Mouse (Mus musculus): ENCODE data around the gene Ern2. TPM values are rescaled to one million over a fixed set of nuclear protein-coding genes. Genes with fewer than 3 reads are reported as not detected.

Gene Ern2
- total and polyA plus RNA-seq, 3 experiments: not detected

DNA sequence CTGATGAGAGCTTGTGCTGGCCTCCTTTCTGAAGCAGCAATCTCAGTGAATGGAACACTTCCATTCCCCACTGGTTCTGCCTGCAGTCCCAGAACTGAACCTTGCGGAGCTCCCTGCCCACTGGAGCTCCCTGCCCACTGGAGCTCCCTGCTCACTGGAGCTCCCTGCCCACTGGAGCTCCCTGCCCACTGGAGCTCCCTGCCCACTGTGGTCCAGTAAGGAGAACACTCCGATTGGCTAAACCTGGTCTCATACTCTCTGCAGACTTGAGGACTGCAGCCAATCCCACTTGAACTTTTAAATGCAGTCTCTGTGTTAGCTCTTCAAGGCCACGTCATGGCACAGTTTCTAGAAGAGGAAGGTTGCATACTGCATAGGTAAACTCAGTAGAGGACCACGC lies 40.7 kb upstream of the Ern2 start:
- no peak overlapping the region for H3K9ac ChIP-seq (ENCODE audit: control insufficient read depth, low read depth, low read length, poor library complexity, severe bottlenecking)
- no peaks in the 10 kb centered on the region for H3K36me3 ChIP-seq (ENCODE audit: control insufficient read depth in 1 of 2, insufficient read depth in 2 of 2, low read length in 2 of 2)
- DNase-seq (ENCODE audit: low read depth, low spot score): no peak
- no peaks in the 10 kb centered on the region for H3K79me2 ChIP-seq (ENCODE audit: control insufficient read depth, insufficient read depth, low read length, poor library complexity)
- H3K27me3 ChIP-seq (ENCODE audit: control insufficient read depth in 1 of 2, insufficient read depth in 2 of 2, low read length in 2 of 2): no peaks in the 10 kb centered on the region; a peak in 1 of 4 replicates
- no peaks in the 10 kb centered on the region for H3K4me1 ChIP-seq (ENCODE audit: control insufficient read depth in 1 of 2, insufficient read depth in 2 of 2, low read length in 2 of 2)
- TF ChIP-seq CHD1 (IDR thresholded peaks at IDR 0.05; ENCODE audit: low read depth, low read length) (no peak), ZMIZ1 (IDR thresholded peaks at IDR 0.05; ENCODE audit: low read depth, low read length) (no peak), TCF12 (IDR thresholded peaks at IDR 0.05; ENCODE audit: low read depth, low read length) (no peak), TBP (IDR thresholded peaks at IDR 0.05; ENCODE audit: low read depth, low read length) (no peak), ELF1 (IDR thresholded peaks at IDR 0.05; ENCODE audit: low read depth, low read length) (no peak)
- no peak overlapping the region for H3K4me3 ChIP-seq (ENCODE audit: control insufficient read depth in 1 of 2, insufficient read depth in 1 of 2, low read depth in 2 of 2, low read length in 2 of 2)
- H3K27ac ChIP-seq (ENCODE audit: control insufficient read depth, low read depth, low read length): no peak overlapping the region
- H3K9me3 ChIP-seq (replicated peaks; ENCODE audit: insufficient read depth, low read length): no peaks in the 10 kb centered on the region

DNA sequence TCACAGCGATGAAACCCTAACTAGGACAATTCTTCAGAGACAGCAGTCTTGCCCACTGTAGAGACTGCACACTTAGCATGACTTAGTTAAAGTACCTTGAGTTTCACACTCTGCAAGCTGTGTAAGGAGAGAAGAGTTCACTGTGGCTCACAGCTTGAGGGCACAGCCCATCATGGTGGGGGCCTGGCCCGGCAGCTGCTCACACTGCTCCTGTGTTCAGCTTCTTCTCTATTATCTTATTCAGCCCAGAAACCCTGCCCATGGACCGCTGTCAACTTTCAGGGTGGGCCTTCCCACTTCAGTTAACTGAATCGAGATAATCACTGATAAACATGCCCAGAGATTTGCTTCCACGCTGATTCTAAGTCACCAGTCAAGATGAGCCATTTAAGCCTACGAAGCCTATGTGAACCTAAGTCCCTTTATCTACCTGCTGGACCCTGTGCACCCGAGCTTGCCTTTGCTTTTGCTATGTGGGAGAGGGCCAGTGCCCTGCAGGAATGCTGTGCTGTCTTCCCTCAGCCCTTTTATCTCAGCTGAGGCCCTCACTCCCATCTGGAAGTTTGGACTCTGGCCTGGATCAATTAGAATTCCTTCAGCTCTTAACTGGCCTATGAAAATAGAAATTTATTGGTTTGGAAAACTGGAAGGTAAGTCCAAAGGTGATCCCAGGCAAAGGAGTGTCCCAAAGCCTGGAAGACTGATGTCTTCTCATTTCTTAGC lies 40.2 kb upstream of the Ern2 start:
- Histone ChIP-seq H3K27me3 (ENCODE audit: control insufficient read depth in 1 of 2, insufficient read depth in 2 of 2, low read length in 2 of 2) (no peaks in the 10 kb centered on the region), H3K9ac (ENCODE audit: control insufficient read depth, low read depth, low read length, poor library complexity, severe bottlenecking) (no peak overlapping the region), H3K9me3 (replicated peaks; ENCODE audit: insufficient read depth, low read length) (no peaks in the 10 kb centered on the region), H3K79me2 (ENCODE audit: control insufficient read depth, insufficient read depth, low read length, poor library complexity) (no peaks in the 10 kb centered on the region), H3K36me3 (ENCODE audit: control insufficient read depth in 1 of 2, insufficient read depth in 2 of 2, low read length in 2 of 2) (no peaks in the 10 kb centered on the region), H3K4me1 (ENCODE audit: control insufficient read depth in 1 of 2, insufficient read depth in 2 of 2, low read length in 2 of 2) (no peaks in the 10 kb centered on the region), H3K4me3 (ENCODE audit: control insufficient read depth in 1 of 2, insufficient read depth in 1 of 2, low read depth in 2 of 2, low read length in 2 of 2) (no peak overlapping the region), H3K27ac (ENCODE audit: control insufficient read depth, low read depth, low read length) (no peak overlapping the region)
- DNase-seq (ENCODE audit: low read depth, low spot score): no peak
- TF ChIP-seq ZC3H11A (IDR thresholded peaks at IDR 0.05; ENCODE audit: low read depth, low read length) (no peak), SMC3 (IDR thresholded peaks at IDR 0.05; ENCODE audit: low read depth, low read length) (no peak), GATA1 (IDR thresholded peaks at IDR 0.05; ENCODE audit: low read depth, low read length) (no peak), ETS1 (IDR thresholded peaks at IDR 0.05; ENCODE audit: low read depth, low read length) (no peak), NELFE (IDR thresholded peaks at IDR 0.05; ENCODE audit: low read depth, low read length) (no peak), BHLHE40 (IDR thresholded peaks at IDR 0.05; ENCODE audit: borderline replicate concordance, low read depth, low read length) (no peak), MEF2A (IDR thresholded peaks at IDR 0.05; ENCODE audit: extremely low read depth, insufficient replicate concordance, low read depth, low read length, poor library complexity, severe bottlenecking) (no peak), UBTF (IDR thresholded peaks at IDR 0.05; ENCODE audit: borderline replicate concordance, insufficient read depth, low read depth, low read length) (no peak), USF1 (IDR thresholded peaks at IDR 0.05; ENCODE audit: low read depth, low read length) (no peak), E2F4 (IDR thresholded peaks at IDR 0.05; ENCODE audit: borderline replicate concordance, low read depth, low read length) (no peak), RCOR1 (IDR thresholded peaks at IDR 0.05; ENCODE audit: low read depth, low read length) (no peak), TBP (IDR thresholded peaks at IDR 0.05; ENCODE audit: low read depth, low read length) (no peak), EP300 (IDR thresholded peaks at IDR 0.05; ENCODE audit: low read depth in 1 of 2, low read length in 2 of 2) (no peak), JUND (IDR thresholded peaks at IDR 0.05; ENCODE audit: low read depth, low read length) (no peak), POLR2AphosphoS2 (IDR thresholded peaks at IDR 0.05; ENCODE audit: low read length) (no peak), CHD1 (IDR thresholded peaks at IDR 0.05; ENCODE audit: low read depth, low read length) (no peak)
